Mouse (Mus musculus) kidney, embryonic 14.5 days (tissue): ENCODE data around the gene Olfr357. TPM values are rescaled to one million over a fixed set of nuclear protein-coding genes. Genes with fewer than 3 reads are reported as not detected.

Source experiments
- ATAC-seq: fragments of 200-750 bp; cut with Nextera tagmentation; 2 replicates; pipeline ENCODE4 v1.8.0; 2017; ENCODE audit warnings: moderate number of reproducible peaks, mild to moderate bottlenecking, moderate TSS enrichment, moderate library complexity; ENCODE audit not compliant: low FRiP score, low TSS enrichment
- H3K27ac ChIP-seq: fragments of 300-500 bp; sonication (generic); 2 replicates; pipeline ENCODE4 v1.5.1; 2014; ENCODE audit warnings: low read depth, mild to moderate bottlenecking, low read length, moderate library complexity, mixed read lengths
- H3K27me3 ChIP-seq: fragments of 300-500 bp; sonication (generic); 2 replicates; pipeline ENCODE4 v1.6.1; 2014; ENCODE audit warnings: mild to moderate bottlenecking, low read length; ENCODE audit not compliant: control insufficient read depth, insufficient read depth
- H3K36me3 ChIP-seq: fragments of 300-500 bp; sonication (generic); 2 replicates; pipeline ENCODE4 v1.6.1; 2014; ENCODE audit warnings: low read length, mixed read lengths; ENCODE audit not compliant: control insufficient read depth, insufficient read depth
- H3K4me1 ChIP-seq: fragments of 300-500 bp; sonication (generic); 2 replicates; pipeline ENCODE4 v1.6.1; 2014; ENCODE audit warnings: low read length, mixed read lengths; ENCODE audit not compliant: control insufficient read depth, insufficient read depth
- H3K4me2 ChIP-seq: fragments of 300-500 bp; sonication (generic); replicated peaks from 2 replicates; pipeline ENCODE4 v1.6.1; 2014; ENCODE audit warnings: low read depth, mild to moderate bottlenecking, low read length
- H3K4me3 ChIP-seq: fragments of 300-500 bp; sonication (generic); 2 replicates; pipeline ENCODE4 v1.5.1; 2014; ENCODE audit warnings: mild to moderate bottlenecking, low read length
- H3K9ac ChIP-seq: fragments of 300-500 bp; sonication (generic); 2 replicates; pipeline ENCODE4 v1.6.1; 2014; ENCODE audit warnings: low read depth, mild to moderate bottlenecking, low read length, moderate library complexity
- H3K9me3 ChIP-seq: fragments of 300-500 bp; sonication (generic); 2 replicates; pipeline ENCODE4 v1.6.1; 2016; ENCODE audit warnings: low read length; ENCODE audit not compliant: control insufficient read depth
- WGBS: fragments of 180-500 bp; shearing (Covaris S2); extraction: QIAGEN DNeasy Blood & Tissue Kit; methylation state at CpG from one replicate; pipeline ENCODE4 v1.1.7; 2014; 5-methylcytosine and 5-hydroxymethylcytosine counted together
- polyA plus RNA-seq: library from polyadenylated mRNA; unstranded; fragments of >200 nt; fragmentation: Nextera tagmentation; extraction: Ambion mirVana; gene quantifications from 2 replicates; pipeline ENCODE4 v1.2.1, GENCODE M21; 2014

Gene Olfr357
- not detected in 2 replicates for polyA plus RNA-seq

DNA sequence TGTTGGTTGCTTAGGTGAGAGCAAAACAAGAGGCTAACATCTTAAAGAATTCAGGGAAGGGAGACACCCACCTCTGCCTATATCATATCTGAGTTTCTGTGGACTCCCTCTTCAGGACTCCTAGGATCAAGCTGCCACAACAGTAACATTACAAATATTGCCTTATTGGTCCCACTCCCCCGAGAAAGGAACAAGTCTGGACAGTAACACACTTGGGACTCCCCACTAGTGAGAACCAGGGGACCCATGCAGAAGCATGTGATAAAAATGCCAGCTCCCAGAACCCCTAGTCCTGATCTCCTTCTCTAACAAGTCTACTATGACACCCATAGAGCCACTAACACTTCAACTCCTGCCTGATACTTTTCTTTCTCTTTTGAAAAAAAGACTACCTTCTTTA is at the start of gene Olfr357:
TSS of gene Olfr357 (plus strand) at position 301 of the 400 bp plus-strand sequence.
- Histone ChIP-seq H3K4me1 (no peaks in the 10 kb centered on the region), H3K4me3 (no peak within 1 kb of the TSS), H3K9me3 (no peaks in the 10 kb centered on the region), H3K4me2 (no peak within 1 kb of the TSS), H3K9ac (no peak within 1 kb of the TSS), H3K27me3 (no peaks in the 10 kb centered on the region), H3K36me3 (no peaks in the 10 kb centered on the region), H3K27ac (no peak within 1 kb of the TSS)
- WGBS = 62% methylated on average over 1 of the region's 1 CpGs
- ATAC-seq = no peak

DNA sequence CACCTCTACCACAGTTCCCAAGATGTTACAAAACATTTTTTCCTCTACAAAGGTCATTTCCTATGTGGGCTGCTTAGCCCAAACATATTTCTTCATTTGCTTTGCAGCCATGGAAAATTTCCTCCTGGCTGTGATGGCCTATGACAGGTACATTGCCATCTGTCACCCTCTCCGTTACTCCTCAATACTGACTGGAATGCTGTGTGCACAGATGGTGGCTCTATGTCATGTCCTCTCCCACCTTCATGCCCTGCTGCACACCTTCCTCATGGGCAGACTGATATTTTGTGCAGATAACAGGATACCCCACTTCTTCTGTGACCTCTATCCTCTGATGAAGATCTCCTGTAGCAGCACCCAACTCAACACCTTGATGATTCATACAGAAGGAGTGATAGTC is 3.4 kb downstream of the Olfr357 start:
- no peak overlapping the region for H3K4me2 ChIP-seq
- no peak overlapping the region for H3K4me3 ChIP-seq
- H3K4me1 ChIP-seq = no peaks in the 10 kb centered on the region
- no peaks in the 10 kb centered on the region for H3K36me3 ChIP-seq
- no peak overlapping the region for H3K9ac ChIP-seq
- 82% methylated on average over 1 of the region's 1 CpGs for WGBS
- ATAC-seq = no peak
- no peaks in the 10 kb centered on the region for H3K27me3 ChIP-seq
- H3K9me3 ChIP-seq = no peaks in the 10 kb centered on the region
- H3K27ac ChIP-seq = no peak overlapping the region

DNA sequence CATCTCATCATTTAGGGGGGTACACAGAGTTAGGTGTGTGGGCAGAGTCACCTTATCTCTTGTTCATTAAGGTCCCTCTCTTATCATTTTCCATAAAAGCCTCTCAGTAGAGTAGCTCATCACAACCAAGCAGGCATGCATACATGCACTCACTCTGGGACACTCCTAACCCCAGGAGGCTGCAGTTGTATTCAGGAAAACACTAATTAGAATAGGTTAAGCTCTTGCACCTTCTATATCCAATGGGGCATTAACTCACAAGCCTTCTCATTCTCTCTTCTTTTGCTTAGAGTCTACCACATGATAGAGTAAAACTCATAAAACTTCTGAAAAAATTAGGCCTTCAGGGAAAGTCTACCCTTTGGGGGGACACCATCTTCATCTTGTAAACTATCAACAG is 15.6 kb downstream of the Olfr357 start, which contains the start of gene Olfr358:
TSS of gene Olfr358 (minus strand) at position 101 of the 400 bp plus-strand sequence.
- Histone ChIP-seq H3K4me3 (no peak within 1 kb of the TSS), H3K27ac (no peak within 1 kb of the TSS), H3K4me1 (no peaks in the 10 kb centered on the region), H3K9ac (no peak within 1 kb of the TSS), H3K9me3 (peaks cover 6% of the 10 kb centered on the region; the same call in 1 of the 2 replicates), H3K27me3 (no peaks in the 10 kb centered on the region), H3K36me3 (no peaks in the 10 kb centered on the region), H3K4me2 (no peak within 1 kb of the TSS)
- ATAC-seq = no peak

Other genes starting within 250 kb of the Olfr357 start
- not detected in 2 replicates for gene Olfr348, start 209.6 kb upstream of the Olfr357 start, polyA plus RNA-seq
- gene Olfr50, start 203.3 kb upstream of the Olfr357 start, polyA plus RNA-seq = not detected in 2 replicates
- not detected in 2 replicates for gene Olfr3, start 176.8 kb upstream of the Olfr357 start, polyA plus RNA-seq
- not detected in 2 replicates for gene Olfr350, start 147.5 kb upstream of the Olfr357 start, polyA plus RNA-seq
- not detected in 2 replicates for gene Olfr351, start 131.2 kb upstream of the Olfr357 start, polyA plus RNA-seq
- gene Olfr352, start 125.4 kb upstream of the Olfr357 start, polyA plus RNA-seq = not detected in 2 replicates
- not detected in 2 replicates for gene Olfr353, start 100.9 kb upstream of the Olfr357 start, polyA plus RNA-seq
- not detected in 2 replicates for gene Olfr354, start 88.1 kb upstream of the Olfr357 start, polyA plus RNA-seq
- gene Olfr355, start 64.9 kb upstream of the Olfr357 start, polyA plus RNA-seq = not detected in 2 replicates
- not detected in 2 replicates for gene Olfr356, start 56.7 kb upstream of the Olfr357 start, polyA plus RNA-seq
- gene Olfr358, start 15.5 kb downstream of the Olfr357 start, polyA plus RNA-seq = not detected in 2 replicates
- gene Olfr360, start 71.9 kb downstream of the Olfr357 start, polyA plus RNA-seq = not detected in 2 replicates
- not detected in 2 replicates for gene Olfr361, start 95.5 kb downstream of the Olfr357 start, polyA plus RNA-seq
- gene Olfr362, start 124.1 kb downstream of the Olfr357 start, polyA plus RNA-seq = not detected in 2 replicates
- not detected in 2 replicates for gene Olfr364-ps1, start 145.5 kb downstream of the Olfr357 start, polyA plus RNA-seq
- not detected in 2 replicates for gene Olfr365, start 194.4 kb downstream of the Olfr357 start, polyA plus RNA-seq
- gene Olfr366, start 217.7 kb downstream of the Olfr357 start, polyA plus RNA-seq = not detected in 2 replicates